Mouse (Mus musculus): ENCODE data around the gene Smpd2. TPM values are rescaled to one million over a fixed set of nuclear protein-coding genes. Genes with fewer than 3 reads are reported as not detected.

Gene Smpd2
- polyA plus RNA-seq, 1 experiment from 2014 or later, result 55.0 TPM

DNA sequence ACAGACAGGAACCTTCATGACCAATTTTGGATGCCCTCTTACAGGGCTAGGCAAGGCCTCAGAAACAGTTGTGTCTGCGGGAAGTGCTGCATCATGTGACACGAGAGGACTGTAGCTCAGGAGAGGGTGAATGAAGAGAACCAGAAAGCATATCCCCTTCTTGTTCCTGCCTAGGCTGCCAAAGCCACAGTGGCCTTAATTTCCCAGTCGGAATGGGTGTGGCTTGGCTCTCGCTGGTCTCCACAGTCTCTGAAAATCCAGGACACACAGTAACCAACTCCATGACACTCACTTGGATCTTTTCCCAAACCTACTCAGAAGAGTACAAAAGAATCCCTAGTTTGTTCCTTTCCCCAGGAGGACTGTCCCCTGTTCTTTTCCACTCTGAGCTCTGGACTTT is 10.8 kb upstream of the Smpd2 start:
- 0 out of 2 replicates have a peak, but pooled peaks have one; percentile 41 for ATAC-seq (replicated peaks; ENCODE audit: extremely low read depth, insufficient read depth, low FRiP score)
- 28% methylated on average over 4 of the region's 4 CpGs for WGBS
- no peak overlapping the region for H3K9ac ChIP-seq (ENCODE audit: low read length)
- no peak overlapping the region for H3K4me2 ChIP-seq (ENCODE audit: low read depth, low read length)
- no peaks in the 10 kb centered on the region for H3K27me3 ChIP-seq (ENCODE audit: control insufficient read depth, insufficient read depth, low read length)
- H3K9me3 ChIP-seq (replicated peaks; ENCODE audit: control insufficient read depth, low read length), result no peaks in the 10 kb centered on the region
- peak overlapping the region; percentile 65 for H3K27ac ChIP-seq (ENCODE audit: low read length)
- H3K4me1 ChIP-seq (ENCODE audit: control insufficient read depth, insufficient read depth, low read length), result peaks cover 12% of the 10 kb centered on the region
- H3K36me3 ChIP-seq (ENCODE audit: control insufficient read depth, insufficient read depth), result no peaks in the 10 kb centered on the region
- H3K4me3 ChIP-seq (ENCODE audit: low read length), result no peak overlapping the region

DNA sequence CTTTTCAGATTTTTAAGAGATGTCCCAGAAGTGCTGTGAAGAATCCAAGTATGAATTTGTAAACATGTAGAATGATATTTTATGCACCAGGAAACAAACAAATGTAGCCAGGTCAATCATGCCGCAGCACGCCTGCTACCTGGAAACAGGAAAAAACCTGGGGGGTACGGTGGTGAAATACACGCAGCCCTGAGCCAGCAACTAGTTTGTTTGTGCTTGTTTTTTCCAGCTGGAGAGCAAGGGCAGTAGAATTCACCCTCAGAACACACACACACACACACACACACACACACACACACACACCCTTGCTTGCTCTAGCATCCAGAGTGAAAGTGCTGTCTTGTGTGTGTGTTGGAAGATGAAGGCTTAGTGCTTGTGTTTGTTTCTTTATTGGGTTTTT is 942 bp upstream of the Smpd2 start:
- 45% methylated on average over 4 of the region's 4 CpGs for WGBS
- ATAC-seq (replicated peaks; ENCODE audit: extremely low read depth, insufficient read depth, low FRiP score), result no peak
- no peaks in the 10 kb centered on the region for H3K27me3 ChIP-seq (ENCODE audit: control insufficient read depth, insufficient read depth, low read length)
- no peaks in the 10 kb centered on the region for H3K9me3 ChIP-seq (replicated peaks; ENCODE audit: control insufficient read depth, low read length)
- H3K4me3 ChIP-seq (ENCODE audit: low read length), result no peak overlapping the region
- peaks cover 11% of the 10 kb centered on the region for H3K36me3 ChIP-seq (ENCODE audit: control insufficient read depth, insufficient read depth)
- H3K9ac ChIP-seq (ENCODE audit: low read length), result no peak overlapping the region
- H3K4me2 ChIP-seq (ENCODE audit: low read depth, low read length), result no peak overlapping the region
- H3K27ac ChIP-seq (ENCODE audit: low read length), result no peak overlapping the region
- peaks cover 12% of the 10 kb centered on the region for H3K4me1 ChIP-seq (ENCODE audit: control insufficient read depth, insufficient read depth, low read length)

DNA sequence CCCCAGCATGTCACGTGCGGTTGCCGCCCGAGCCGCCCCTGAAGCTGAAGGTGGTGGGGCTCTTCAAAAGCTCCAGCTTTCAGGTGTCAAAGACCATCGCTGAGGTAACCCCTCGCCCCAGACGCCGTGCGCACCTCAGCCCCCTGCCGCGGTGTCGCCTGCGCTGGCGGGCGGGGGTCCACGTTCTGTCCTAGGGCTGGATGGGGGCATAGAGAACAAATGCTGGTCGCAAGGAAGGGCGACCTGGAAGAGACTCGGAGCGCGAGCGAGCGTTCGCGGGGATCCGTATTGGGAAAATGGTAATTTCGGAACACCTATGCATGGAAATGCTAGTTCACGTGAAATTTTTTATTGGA is 327 bp upstream of the Smpd2 start:
- peak overlapping the region; percentile 100 for H3K4me2 ChIP-seq (ENCODE audit: low read depth, low read length)
- peak; percentile 31 for ATAC-seq (replicated peaks; ENCODE audit: extremely low read depth, insufficient read depth, low FRiP score)
- no peak overlapping the region for H3K27ac ChIP-seq (ENCODE audit: low read length)
- H3K9me3 ChIP-seq (replicated peaks; ENCODE audit: control insufficient read depth, low read length), result no peaks in the 10 kb centered on the region
- H3K4me3 ChIP-seq (ENCODE audit: low read length), result peak overlapping the region; percentile 75
- H3K36me3 ChIP-seq (ENCODE audit: control insufficient read depth, insufficient read depth), result peaks cover 17% of the 10 kb centered on the region
- under 1% methylated on average over 29 of the region's 29 CpGs for WGBS
- peaks cover 12% of the 10 kb centered on the region for H3K4me1 ChIP-seq (ENCODE audit: control insufficient read depth, insufficient read depth, low read length)
- no peaks in the 10 kb centered on the region for H3K27me3 ChIP-seq (ENCODE audit: control insufficient read depth, insufficient read depth, low read length)
- H3K9ac ChIP-seq (ENCODE audit: low read length), result peak overlapping the region; percentile 77

DNA sequence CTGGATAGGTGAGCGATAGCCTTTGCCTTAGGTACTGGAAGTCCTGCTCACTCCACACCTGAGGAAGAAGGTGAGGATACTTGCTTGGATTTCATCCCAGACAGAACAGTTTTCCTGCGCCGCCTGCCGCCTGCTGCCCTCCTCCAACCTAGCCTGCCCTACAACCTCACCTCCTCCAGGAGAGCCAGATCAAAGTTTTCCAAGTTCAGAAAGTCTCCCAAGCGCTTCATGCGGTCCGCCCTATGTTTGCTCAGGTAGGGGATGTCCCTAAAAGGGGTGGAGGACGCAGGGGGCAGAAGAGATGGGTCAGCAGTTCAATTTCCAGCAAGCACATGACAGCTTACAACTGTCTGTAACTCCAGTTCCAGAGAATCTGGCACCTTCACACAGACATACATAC is 875 bp downstream of the Smpd2 start:
- Histone ChIP-seq H3K27ac (ENCODE audit: low read length) (no peak overlapping the region), H3K9ac (ENCODE audit: low read length) (peak overlapping the region; percentile 83), H3K4me1 (ENCODE audit: control insufficient read depth, insufficient read depth, low read length) (peaks cover 12% of the 10 kb centered on the region), H3K36me3 (ENCODE audit: control insufficient read depth, insufficient read depth) (peaks cover 26% of the 10 kb centered on the region), H3K4me2 (ENCODE audit: low read depth, low read length) (peak overlapping the region; percentile 100), H3K4me3 (ENCODE audit: low read length) (peak overlapping the region; percentile 75), H3K9me3 (replicated peaks; ENCODE audit: control insufficient read depth, low read length) (no peaks in the 10 kb centered on the region), H3K27me3 (ENCODE audit: control insufficient read depth, insufficient read depth, low read length) (no peaks in the 10 kb centered on the region)
- 23% methylated on average over 8 of the region's 8 CpGs for WGBS
- no peak for ATAC-seq (replicated peaks; ENCODE audit: extremely low read depth, insufficient read depth, low FRiP score)

DNA sequence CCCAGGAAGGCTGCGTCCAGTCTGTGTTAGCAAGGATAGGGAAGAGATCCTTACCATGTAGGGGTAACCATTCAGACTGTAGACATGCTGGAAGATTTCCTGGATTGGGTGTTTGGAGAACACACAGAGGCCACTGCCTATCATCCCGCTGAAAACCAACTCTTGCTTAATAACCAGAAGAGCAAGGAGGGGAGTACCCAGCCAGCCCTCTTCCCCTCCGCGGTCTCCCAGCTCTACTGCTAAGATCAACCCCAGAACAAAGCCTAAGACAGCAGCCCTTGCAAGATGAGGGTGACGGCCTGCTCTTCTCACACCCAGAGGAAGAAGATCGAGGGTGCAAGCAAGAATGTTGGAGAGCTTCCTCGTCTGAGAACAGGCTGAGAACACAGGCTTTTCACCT is 1.3 kb downstream of the Smpd2 start:
- ATAC-seq (replicated peaks; ENCODE audit: extremely low read depth, insufficient read depth, low FRiP score), result no peak
- Histone ChIP-seq H3K4me2 (ENCODE audit: low read depth, low read length) (peak overlapping the region; percentile 100), H3K9ac (ENCODE audit: low read length) (peak overlapping the region; percentile 83), H3K27me3 (ENCODE audit: control insufficient read depth, insufficient read depth, low read length) (no peaks in the 10 kb centered on the region), H3K27ac (ENCODE audit: low read length) (no peak overlapping the region), H3K4me1 (ENCODE audit: control insufficient read depth, insufficient read depth, low read length) (peaks cover 12% of the 10 kb centered on the region), H3K9me3 (replicated peaks; ENCODE audit: control insufficient read depth, low read length) (no peaks in the 10 kb centered on the region), H3K4me3 (ENCODE audit: low read length) (peak overlapping the region; percentile 75), H3K36me3 (ENCODE audit: control insufficient read depth, insufficient read depth) (peaks cover 30% of the 10 kb centered on the region)
- WGBS, result 32% methylated on average over 7 of the region's 7 CpGs

DNA sequence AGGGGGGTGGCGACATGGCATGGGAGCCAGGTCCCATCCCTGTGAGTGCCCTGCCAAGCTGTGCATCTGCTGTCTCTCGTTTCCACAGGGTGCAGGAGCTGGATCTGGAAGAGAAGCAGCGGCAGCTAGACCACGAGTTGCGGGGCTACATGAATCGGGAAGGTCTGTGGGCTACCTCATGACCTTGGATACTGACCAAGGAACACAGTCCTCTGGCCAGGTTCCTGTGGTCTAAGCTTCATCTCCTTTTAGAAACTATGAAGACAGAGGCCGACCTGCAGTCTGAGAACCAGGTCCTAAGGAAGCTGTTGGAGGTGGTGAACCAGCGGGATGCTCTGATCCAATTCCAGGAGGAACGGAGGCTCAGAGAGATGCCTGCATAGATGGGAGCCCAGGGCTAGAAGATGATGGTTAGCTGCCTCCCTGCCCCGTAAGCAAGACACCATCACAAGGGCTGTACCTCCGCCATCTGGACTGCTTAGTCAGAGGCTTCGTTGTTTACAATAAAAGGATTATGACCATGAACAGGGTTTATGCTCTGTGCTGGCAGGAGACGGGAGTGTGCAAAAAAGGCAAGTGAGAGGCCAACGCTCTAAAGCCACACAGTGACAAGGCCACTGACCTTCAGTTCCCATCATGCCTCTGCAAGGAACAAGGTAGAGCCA is 3.5 kb downstream of the Smpd2 start:
- no peak for ATAC-seq (replicated peaks; ENCODE audit: extremely low read depth, insufficient read depth, low FRiP score)
- Histone ChIP-seq H3K36me3 (ENCODE audit: control insufficient read depth, insufficient read depth) (peaks cover 44% of the 10 kb centered on the region), H3K9ac (ENCODE audit: low read length) (no peak overlapping the region), H3K4me1 (ENCODE audit: control insufficient read depth, insufficient read depth, low read length) (peaks cover 12% of the 10 kb centered on the region), H3K27ac (ENCODE audit: low read length) (no peak overlapping the region), H3K9me3 (replicated peaks; ENCODE audit: control insufficient read depth, low read length) (no peaks in the 10 kb centered on the region), H3K4me3 (ENCODE audit: low read length) (no peak overlapping the region), H3K27me3 (ENCODE audit: control insufficient read depth, insufficient read depth, low read length) (no peaks in the 10 kb centered on the region), H3K4me2 (ENCODE audit: low read depth, low read length) (no peak overlapping the region)
- WGBS, result 85% methylated on average over 14 of the region's 14 CpGs

DNA sequence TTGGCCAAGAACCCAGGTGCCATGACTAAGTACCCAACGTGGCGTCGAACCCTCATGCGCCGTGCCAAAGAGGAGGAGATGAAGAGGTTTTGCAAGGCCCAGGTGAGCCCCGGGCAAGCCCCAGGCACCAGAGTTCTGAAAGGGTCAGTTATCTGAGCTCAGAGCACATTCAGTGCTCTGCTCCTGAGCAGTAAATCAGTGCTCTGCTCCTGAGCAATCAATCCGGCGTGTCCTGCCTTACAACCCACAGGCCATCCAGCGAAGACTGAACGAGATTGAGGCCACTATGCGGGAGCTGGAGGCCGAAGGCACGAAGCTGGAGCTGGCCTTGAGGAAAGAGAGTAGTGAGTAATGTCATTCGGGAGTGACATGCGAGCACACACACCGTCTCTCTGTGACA is 4.4 kb downstream of the Smpd2 start:
- no peaks in the 10 kb centered on the region for H3K27me3 ChIP-seq (ENCODE audit: control insufficient read depth, insufficient read depth, low read length)
- H3K27ac ChIP-seq (ENCODE audit: low read length), result no peak overlapping the region
- peaks cover 19% of the 10 kb centered on the region for H3K4me1 ChIP-seq (ENCODE audit: control insufficient read depth, insufficient read depth, low read length)
- WGBS, result 93% methylated on average over 16 of the region's 16 CpGs
- H3K9me3 ChIP-seq (replicated peaks; ENCODE audit: control insufficient read depth, low read length), result no peaks in the 10 kb centered on the region
- H3K4me3 ChIP-seq (ENCODE audit: low read length), result no peak overlapping the region
- no peak overlapping the region for H3K4me2 ChIP-seq (ENCODE audit: low read depth, low read length)
- ATAC-seq (replicated peaks; ENCODE audit: extremely low read depth, insufficient read depth, low FRiP score), result no peak
- no peak overlapping the region for H3K9ac ChIP-seq (ENCODE audit: low read length)
- peaks cover 49% of the 10 kb centered on the region for H3K36me3 ChIP-seq (ENCODE audit: control insufficient read depth, insufficient read depth)

DNA sequence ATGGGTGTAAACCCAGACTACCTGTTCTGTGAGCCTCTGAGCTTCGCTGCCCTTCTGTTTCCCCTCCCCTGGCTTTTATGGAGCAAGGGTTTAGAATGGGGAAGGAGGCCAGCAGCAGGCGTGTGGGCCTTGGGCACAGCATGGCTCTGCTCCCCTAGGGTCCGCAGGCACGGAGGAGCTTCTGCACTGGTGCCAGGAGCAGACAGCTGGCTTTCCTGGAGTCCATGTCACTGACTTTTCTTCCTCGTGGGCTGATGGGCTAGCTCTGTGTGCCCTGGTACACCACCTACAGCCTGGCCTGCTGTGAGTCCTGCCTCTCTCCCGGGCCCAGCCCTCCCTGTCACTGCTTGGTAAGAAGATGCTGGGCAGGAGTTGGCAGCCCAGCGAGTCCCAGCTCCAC is 7.7 kb downstream of the Smpd2 start:
- Histone ChIP-seq H3K36me3 (ENCODE audit: control insufficient read depth, insufficient read depth) (peaks cover 61% of the 10 kb centered on the region), H3K4me2 (ENCODE audit: low read depth, low read length) (no peak overlapping the region), H3K27me3 (ENCODE audit: control insufficient read depth, insufficient read depth, low read length) (no peaks in the 10 kb centered on the region), H3K9ac (ENCODE audit: low read length) (no peak overlapping the region), H3K4me1 (ENCODE audit: control insufficient read depth, insufficient read depth, low read length) (peaks cover 23% of the 10 kb centered on the region), H3K4me3 (ENCODE audit: low read length) (no peak overlapping the region), H3K27ac (ENCODE audit: low read length) (no peak overlapping the region), H3K9me3 (replicated peaks; ENCODE audit: control insufficient read depth, low read length) (no peaks in the 10 kb centered on the region)
- no peak for ATAC-seq (replicated peaks; ENCODE audit: extremely low read depth, insufficient read depth, low FRiP score)
- 87% methylated on average over 7 of the region's 7 CpGs for WGBS

DNA sequence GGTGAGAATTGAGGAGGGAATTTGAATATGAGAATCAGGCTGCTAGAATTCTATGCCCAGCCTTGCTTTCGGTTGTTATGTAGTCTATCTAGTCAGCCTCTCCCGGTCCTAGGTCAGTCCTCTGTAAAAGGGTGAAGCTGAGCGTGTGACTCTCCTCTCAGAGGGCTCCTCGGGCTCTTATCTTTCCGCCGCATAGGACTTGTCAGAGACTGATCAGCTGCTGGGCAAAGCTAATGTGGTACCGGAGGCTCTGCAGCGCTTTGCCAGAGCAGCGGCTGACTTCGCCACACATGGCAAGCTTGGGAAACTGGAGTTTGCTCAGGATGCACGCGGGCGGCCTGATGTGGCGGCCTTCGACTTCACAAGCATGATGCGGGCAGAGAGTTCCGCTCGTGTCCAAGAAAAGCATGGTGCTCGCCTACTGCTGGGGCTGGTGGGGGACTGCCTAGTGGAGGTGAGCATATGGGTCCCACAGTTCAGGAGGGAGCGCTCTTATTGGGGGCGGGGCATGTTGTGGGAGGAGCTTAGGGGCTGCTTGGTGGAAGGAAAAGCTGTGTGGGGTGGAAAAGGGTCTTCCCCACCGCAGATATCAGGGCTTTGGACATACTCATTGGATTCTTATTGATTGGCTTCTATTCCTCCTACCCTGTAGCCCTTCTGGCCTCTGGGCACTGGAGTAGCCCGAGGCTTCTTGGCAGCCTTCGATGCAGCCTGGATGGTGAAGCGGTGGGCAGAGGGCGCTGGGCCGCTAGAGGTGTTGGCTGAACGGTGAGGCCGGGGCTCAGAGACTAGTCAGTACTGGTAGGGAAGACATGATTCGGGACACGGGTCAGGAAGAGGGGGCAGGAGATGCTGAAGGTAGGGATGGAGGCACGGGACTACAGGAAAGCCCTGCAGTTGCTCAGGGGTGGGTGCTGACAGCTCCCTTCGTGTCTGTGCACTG is 9.0 kb downstream of the Smpd2 start:
- Histone ChIP-seq H3K4me2 (ENCODE audit: low read depth, low read length) (no peak overlapping the region; the same call in 1 of the 2 replicates), H3K4me3 (ENCODE audit: low read length) (no peak overlapping the region)
- 54% methylated on average over 33 of the region's 33 CpGs for WGBS

More for the DNA sequence above, 9.0 kb downstream of the Smpd2 start:
- H3K36me3 ChIP-seq (ENCODE audit: control insufficient read depth, insufficient read depth), result peaks cover 51% of the 10 kb centered on the region
- no peaks in the 10 kb centered on the region for H3K27me3 ChIP-seq (ENCODE audit: control insufficient read depth, insufficient read depth, low read length)
- H3K9ac ChIP-seq (ENCODE audit: low read length), result peak overlapping the region; percentile 32
- no peaks in the 10 kb centered on the region for H3K9me3 ChIP-seq (replicated peaks; ENCODE audit: control insufficient read depth, low read length)
- H3K4me1 ChIP-seq (ENCODE audit: control insufficient read depth, insufficient read depth, low read length), result peaks cover 26% of the 10 kb centered on the region
- ATAC-seq (replicated peaks; ENCODE audit: extremely low read depth, insufficient read depth, low FRiP score), result no peak
- no peak overlapping the region for H3K27ac ChIP-seq (ENCODE audit: low read length)

Measured in heart, embryonic 16.5 days (tissue).